9 mouse cellular contexts compared by ENCODE assay signal in genomic region chr9:70842300-70842941, GRCm38 (mm10).
DNase-seq lines count a peak whose midpoint lies in the region; ATAC-seq and TF ChIP-seq lines count a peak whose summit lies in the region.
"Had no signal": no experiment of that assay in that cellular context is flagged by ENCODE, and none has a peak within 500 bp of the region (broad histone marks: within the 10 kb centered on the region; RNA-seq: fewer than 3 reads in every experiment).

No protein-coding gene starts in this region.

- ATAC-seq in common myeloid progenitor, adult 5-6 weeks (replicated peaks; ENCODE audit: low read depth, poor library complexity, severe bottlenecking), result peak; percentile 54
- ATAC-seq in kidney, postnatal 0 days (replicated peaks; ENCODE audit: low FRiP score, low read depth), result no peak; the same call in 1 of the 2 replicates
- peak; percentile 50 for ATAC-seq in megakaryocyte, adult 5-6 weeks (ENCODE audit: poor library complexity, severe bottlenecking)
- ATAC-seq: forebrain, postnatal 0 days had no signal

- H3K9me3 ChIP-seq in kidney, postnatal 0 days (replicated peaks; ENCODE audit: low read length), result no peaks in the 10 kb centered on the region

- WGBS in kidney, postnatal 0 days, result 60% methylated on average over 5 of the region's 6 CpGs

- H3K27ac ChIP-seq in kidney, postnatal 0 days, result peak overlapping the region; percentile 42; the same call in 1 of the 2 replicates

- peak; percentile 91 for DNase-seq in heart, adult 11 months
- DNase-seq in heart, postnatal 36 days, result no peak
- DNase-seq in kidney, postnatal 0 days (ENCODE audit: low spot score), result peak; percentile 46
- DNase-seq in cerebellum, adult 9-11 months, result no peak
- no peak for DNase-seq in urinary bladder, postnatal 14 days (ENCODE audit: low spot score)
- DNase-seq in left cerebral cortex, adult 9 months (ENCODE audit: low spot score in 2 of 2), result no peak
- DNase-seq: forebrain, postnatal 0 days had no signal

- H3K27me3 ChIP-seq in kidney, postnatal 0 days (ENCODE audit: insufficient read depth, low read length), result no peaks in the 10 kb centered on the region

- no peaks in the 10 kb centered on the region for H3K36me3 ChIP-seq in kidney, postnatal 0 days (ENCODE audit: insufficient read depth, low read length)

- H3K9ac ChIP-seq in kidney, postnatal 0 days (ENCODE audit: low read depth, low read length), result no peak overlapping the region
- H3K9ac ChIP-seq: forebrain, postnatal 0 days had no signal

- no peak overlapping the region for H3K4me2 ChIP-seq in kidney, postnatal 0 days (ENCODE audit: low read length)

- intact Hi-C loops in heart, postnatal 36 days (cut with DNase I), result loop anchor here (5.0 kb wide), 1 partner anchor 230 kb away; no protein-coding TSS in a partner anchor

- TF ChIP-seq CTCF in kidney, postnatal 0 days (IDR thresholded peaks at IDR 0.05; ENCODE audit: low read depth), result no peak

- H3K4me3 ChIP-seq in kidney, postnatal 0 days (replicated peaks; ENCODE audit: low read depth, low read length), result no peak overlapping the region

- peaks cover 4% of the 10 kb centered on the region for H3K4me1 ChIP-seq in kidney, postnatal 0 days (replicated peaks; ENCODE audit: insufficient read depth, low read length)

Comparison
In these comparisons a context has a peak if more than half of its experiments do, and no peak if none do; other contexts are left out.
1. DNase-seq: peak in heart, adult 11 months (single experiment) and kidney, postnatal 0 days (single experiment); none in heart, postnatal 36 days (0 of 2), cerebellum, adult 9-11 months (single experiment), urinary bladder, postnatal 14 days (single experiment) and left cerebral cortex, adult 9 months (0 of 2).